7 mouse cellular contexts compared by ENCODE assay signal in the genomic region with DNA sequence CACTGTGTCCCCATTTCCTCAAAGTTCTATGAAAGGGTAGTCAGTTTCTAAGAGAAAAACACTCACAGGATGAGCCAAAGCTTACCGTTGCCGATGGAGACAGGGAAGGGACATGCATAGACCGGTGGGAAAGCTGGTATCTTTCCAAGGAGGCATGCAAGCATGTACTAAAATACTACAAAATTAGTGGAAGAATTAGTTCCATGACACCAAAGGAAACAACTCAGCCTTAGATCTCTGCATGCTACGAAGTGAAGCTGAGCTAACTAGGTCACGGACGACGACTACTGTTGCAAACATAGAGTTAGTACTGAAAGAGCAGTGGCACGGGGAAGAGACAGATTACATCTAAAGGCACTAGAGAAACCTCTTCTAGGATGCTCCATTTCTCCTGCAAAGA. TPM values are rescaled to one million over a fixed set of nuclear protein-coding genes. Genes with fewer than 3 reads are reported as not detected.
"Had no signal": no experiment of that assay in that cellular context is flagged by ENCODE, and none has a peak within 500 bp of the region (broad histone marks: within the 10 kb centered on the region; RNA-seq: fewer than 3 reads in every experiment).

No protein-coding gene starts in this region.

- DNase-seq: lung, adult 2 months had no signal

- ATAC-seq: liver, postnatal 0 days; lung, postnatal 0 days; midbrain, embryonic 16.5 days had no signal

RNA-seq across cellular contexts. Expression of gene Fkbp14, which starts 10.2 kb away (rescaled TPM):
- total RNA-seq: monocyte, adult 5-6 weeks; neutrophil, adult 5-6 weeks had no signal

RNA-seq across cellular contexts. Expression of gene Scrn1, which starts 20.6 kb away (rescaled TPM):
- total RNA-seq: monocyte, adult 5-6 weeks; neutrophil, adult 5-6 weeks had no signal
- polyA plus RNA-seq: macrophage had no signal
